Mouse (Mus musculus) inflammation-experienced regulatory T-cells, adult 6 months (primary cell): ENCODE results near the gene Tle6. TPM values are rescaled to one million over a fixed set of nuclear protein-coding genes. Genes with fewer than 3 reads are reported as not detected.
"Not testable (repeated sequence)": the region's sequence is repeated elsewhere in the genome, so short reads cannot be mapped to it uniquely, and the experiment has no call there.

ENCODE experiments used
- ATAC-seq: one replicate; pipeline ENCODE4 v1.8.0; 2017
- polyA plus RNA-seq, 3 experiments: library from polyadenylated mRNA; unstranded; fragments of 100-300 nt; shearing (Covaris generic); gene quantifications; one replicate each; pipeline ENCODE4 v1.2.1; 2017

Gene Tle6
- polyA plus RNA-seq = 1 to 10 TPM in 2 of 3 experiments, under 1 TPM in 1; 0.99 to 1.9 (median 1.7) TPM

DNA sequence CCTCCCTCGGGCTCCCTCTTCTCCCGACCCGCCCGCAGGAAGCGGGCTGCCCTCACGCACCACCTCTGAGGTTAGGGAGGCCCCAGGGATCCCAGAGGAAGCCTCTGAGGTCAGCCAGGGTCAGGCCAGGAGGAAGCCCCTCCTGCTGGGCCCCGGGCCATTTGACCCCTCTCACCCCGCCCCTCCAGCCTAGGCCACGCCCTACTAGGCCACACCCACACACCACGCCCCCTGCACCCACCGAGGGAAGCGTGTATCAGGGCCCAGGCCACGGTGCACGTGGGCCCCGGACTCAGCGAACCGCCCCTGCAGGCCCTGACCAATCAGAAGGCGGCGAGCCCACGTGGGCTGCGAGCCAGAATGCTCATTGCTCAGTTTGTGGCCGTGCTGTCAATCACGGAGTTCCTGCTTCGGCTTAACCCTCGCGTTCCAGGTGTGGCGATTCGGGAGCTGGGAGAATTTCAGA, at the start of gene Tle6:
Gene Tle6 (minus strand): TSS at position 336 of the 466 bp plus-strand sequence.
- peak; percentile 39 for ATAC-seq

DNA sequence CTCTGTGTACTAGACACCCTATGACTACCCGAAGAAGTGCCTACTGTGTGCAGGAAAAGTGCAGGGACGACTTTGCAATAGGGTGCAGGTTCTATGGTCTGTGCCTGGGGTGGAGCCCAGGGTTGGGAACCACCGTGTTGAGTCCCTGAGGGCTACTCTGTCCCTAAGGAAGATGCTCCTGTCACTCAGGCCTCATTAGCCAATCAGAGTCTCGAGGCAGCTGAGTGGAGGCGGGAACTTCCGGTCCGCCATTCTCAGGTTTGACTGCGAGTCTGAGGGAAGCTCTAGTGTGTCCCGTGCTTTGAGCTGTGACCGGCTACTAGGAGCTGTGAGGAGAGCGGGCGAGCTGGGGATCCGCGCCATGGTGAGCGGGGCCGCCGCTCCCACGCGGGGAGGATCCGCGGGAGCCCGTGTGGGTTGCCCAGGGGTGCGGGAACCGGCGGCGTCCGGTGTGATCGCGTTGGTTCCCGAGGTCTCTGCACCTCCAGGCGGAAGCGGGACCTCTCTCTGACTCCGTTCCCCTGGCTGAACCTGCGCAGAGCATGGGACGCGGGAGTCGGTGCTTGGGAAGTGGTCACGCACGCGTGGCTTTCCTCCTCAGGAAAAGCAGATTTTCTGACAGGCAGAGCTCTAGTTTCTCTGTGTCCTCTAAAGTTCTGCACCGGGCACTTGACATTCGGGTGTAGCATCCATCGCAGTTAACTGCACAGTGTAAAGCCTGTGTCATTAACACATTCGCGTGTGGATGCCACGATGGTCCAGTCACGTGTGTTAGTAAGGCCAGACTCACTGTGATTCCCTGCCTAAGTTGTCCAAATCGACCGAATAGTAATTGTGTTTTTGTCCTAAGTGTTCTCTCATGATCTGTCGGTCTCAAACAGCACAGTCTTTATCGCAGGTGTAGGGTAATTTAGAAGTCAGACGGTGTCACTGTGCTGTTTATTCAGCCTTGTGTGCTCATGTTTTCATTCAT, 48.2 kb upstream of the Tle6 start, which contains the start of gene Gm10778:
Gene Gm10778 (plus strand): TSS at position 257 of the 973 bp plus-strand sequence.
- peak; percentile 97 for ATAC-seq

DNA sequence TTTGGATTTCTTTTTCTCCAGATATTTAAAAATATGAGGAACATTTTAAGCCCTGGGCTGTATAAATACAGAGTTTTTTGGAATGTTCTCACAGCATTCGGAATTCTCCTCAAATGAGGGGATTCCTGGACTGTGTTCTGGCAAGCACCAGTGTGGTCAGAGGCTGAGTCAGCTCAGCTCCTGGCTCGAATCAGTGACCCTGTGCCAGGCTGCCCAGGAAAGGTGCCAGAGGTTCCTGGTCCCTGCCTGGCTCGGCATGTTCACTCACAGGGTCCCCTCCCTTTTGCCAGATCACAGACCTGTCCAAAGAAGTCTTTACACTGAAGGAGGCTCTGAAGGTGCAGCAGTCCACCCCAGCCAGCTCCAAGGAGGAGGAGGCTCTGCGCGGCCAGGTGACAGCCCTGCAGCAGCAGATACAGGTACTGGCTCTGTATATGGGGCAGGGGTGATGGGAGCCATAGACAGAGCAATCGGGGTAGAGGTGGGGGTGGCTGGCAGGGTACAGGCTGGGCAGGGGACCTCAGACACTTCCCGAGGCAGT, 45.2 kb upstream of the Tle6 start:
- no peak for ATAC-seq

DNA sequence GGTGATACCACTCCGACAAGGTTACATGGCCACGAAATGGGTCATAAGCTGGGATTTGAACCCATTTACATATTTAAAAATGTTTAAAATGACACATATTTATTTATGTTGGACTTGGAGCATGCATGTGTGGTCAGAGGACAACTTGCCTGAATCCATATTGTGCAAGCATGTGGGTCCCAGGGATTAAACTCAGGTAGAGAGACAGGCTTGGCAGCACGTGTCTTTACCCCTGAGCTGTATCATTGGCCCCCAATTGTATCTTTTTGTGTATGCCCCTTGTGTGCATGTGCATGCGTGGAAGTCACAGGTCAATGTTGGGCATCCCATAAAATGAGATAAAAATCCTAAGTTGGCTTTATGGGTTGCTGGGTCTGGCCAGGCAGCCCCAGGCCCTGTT, 44.5 kb upstream of the Tle6 start:
- ATAC-seq = no peak

DNA sequence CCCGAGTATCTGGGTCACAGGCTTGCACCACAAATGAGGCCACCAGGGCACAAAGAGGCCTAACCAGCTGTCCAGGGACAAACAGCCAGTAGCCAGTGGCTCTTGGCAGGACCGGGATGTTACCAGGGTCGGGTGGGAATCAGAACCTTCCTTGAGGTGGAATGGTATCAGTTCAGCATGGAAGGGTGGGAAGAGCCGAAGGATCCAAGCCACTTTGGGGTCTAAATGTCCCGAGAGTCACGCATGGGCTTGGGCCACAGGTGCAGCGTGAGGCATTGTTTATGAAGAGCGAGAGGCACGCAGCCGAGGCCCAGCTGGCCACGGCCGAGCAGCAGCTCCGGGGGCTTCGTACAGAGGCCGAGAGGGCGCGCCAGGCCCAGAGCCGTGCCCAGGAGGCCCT, 43.8 kb upstream of the Tle6 start:
- ATAC-seq = no peak

DNA sequence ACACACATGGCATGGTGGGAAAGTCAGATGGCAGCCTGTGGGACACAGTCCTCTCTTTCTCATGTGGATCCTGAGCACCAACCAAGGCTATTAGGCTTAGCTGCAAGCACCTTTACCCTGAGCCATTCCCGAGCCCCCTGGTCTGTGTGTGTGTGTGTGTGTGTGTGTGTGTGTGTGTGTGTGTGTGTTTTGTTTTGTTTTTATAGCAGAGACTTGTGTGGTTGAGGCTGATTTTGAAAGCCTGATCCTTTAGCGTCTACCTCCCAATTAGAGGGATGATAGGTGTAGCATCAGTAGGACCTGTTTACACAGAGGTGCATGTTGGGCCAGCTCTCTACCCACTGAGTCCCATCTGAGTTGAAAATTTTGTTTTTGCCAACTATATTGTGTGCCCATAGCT, 43.3 kb upstream of the Tle6 start:
- no peak for ATAC-seq

DNA sequence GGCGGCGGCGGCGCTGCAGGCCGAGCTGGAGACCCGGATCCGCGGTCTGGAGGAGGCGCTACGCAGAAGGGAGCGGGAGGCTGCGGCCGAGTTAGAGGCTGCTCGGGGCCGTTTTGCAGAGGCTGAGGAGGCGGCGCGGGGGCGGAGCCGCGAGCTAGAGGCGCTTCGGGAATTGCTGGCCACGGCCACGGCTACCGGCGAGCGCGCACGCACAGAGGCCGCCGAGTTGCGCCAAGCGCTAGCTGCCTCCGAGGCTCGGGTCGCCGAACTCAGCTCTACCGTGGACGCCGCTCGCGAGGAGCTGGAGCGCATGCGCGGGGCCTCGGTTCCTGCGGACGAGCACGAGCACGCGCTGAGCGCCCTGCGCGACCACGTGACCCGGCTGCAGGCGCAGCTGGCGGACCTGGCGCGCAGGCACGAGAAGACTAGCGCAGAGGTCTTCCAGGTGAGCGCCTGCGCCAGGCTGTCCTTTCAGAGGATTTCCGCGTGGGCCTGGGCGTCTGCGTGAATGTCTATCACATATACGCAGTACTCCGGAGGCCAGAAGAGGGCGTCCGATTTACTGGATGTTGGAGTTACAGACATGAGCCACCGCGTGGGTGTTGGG, 42.7 kb upstream of the Tle6 start:
- peak; percentile 90 for ATAC-seq

DNA sequence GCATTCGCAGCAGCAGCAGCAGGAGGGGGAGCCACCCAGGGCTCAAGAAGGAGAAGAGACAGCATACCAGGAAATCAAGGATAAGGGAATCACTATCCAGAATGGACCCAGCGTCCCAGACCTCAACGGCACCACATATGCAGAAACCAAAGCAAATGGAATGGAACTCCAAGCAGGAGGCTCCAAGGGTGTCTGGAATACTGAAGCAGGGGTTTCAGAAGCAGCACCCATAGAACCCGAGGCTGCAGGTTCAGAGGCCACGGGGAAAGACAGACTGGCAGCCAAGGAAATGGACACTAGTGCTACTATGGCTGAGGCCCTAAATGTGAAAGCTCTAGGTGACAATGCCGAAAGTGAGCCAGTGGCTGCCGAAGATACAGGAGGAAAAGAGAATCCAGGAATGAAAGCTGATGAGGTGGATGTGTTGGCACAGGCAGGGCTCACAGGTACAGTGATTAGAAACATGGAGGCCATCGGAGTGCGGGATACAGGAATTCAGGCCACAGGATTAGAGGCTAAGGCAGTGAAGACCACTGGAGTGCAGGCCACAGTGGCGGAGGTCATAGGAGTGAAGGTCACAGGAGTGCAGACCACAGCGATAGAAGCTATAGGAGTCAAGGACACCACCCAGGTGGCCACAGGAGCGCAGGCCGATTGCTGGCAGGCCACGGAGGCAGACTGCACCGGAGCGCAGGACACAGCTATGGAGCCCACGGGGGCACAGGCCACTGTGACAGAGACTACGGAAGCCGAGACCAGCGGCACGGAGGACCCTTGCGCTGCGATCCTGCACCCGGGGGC, 42.0 kb upstream of the Tle6 start:
- ATAC-seq = peak; percentile 3

DNA sequence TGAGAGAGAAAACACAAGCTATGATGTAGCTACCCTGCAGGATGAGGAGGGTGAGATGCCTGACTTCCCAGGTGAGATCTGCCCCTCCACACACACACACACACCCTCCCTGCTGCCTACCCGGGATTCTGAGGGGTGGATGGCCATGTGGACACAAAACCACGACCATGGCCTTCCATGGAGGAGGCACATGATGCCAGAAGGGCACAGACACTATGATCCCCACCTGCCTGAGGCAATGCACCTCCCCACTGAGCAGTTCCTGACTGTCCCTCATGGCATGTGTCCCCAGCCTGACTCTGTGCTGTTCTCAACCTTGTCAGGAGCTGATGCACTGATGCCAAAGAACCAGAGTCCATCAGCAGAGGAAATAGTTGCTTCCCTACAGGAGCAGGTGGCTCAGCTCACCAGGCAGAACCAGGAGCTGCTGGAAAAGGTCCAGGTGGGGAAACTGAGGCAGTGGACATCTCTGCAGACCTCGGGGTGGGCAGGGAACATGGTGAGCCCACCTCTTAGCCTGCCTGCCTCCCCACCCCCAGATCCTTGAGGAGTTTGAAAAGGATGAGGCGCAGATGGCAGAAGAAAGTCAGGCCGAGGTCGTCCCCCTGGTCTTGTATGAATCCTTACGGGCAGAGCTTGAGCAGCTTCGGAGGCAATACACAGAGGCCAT, 41.2 kb upstream of the Tle6 start:
- ATAC-seq = no peak

DNA sequence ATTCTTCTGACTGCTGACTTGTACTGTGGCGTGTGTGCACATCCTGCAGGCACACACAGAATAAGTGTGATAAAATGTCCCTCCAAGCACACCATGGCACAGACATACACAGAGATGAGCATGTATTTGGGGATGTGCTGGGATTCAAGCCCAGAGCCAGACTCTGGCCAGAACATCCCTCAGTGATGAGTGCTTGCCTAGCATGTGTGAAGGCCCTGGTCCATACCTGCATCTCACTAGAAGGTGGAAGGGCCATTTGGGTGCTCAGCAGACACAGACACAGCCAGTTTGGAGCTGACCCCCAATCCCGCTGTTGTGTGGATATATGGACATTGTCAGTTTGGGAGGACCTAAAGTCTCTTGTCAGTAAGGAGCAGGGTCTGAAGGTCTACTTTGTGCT, 40.7 kb upstream of the Tle6 start:
- ATAC-seq = no peak

DNA sequence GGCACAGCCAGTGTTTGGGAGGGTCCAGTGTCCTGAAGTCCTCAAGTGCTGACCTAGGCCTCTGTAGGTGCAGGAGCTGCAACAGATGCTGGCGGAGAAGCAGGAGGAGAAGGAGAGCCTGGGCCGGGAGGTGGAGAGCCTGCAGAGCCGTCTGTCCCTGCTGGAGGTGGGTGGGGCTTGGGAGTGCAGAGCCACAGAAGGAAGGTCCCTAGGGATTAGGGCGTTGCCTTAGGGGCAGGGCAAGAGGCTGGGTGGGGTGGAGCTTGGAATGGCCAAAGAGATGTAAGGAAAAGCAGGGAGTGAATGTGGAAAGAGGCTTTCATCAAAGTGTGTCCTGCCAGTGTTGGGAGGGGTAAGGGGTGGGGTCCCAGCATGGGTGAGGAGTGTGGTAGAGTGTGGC, 40.0 kb upstream of the Tle6 start:
- not testable (repeated sequence) for ATAC-seq

DNA sequence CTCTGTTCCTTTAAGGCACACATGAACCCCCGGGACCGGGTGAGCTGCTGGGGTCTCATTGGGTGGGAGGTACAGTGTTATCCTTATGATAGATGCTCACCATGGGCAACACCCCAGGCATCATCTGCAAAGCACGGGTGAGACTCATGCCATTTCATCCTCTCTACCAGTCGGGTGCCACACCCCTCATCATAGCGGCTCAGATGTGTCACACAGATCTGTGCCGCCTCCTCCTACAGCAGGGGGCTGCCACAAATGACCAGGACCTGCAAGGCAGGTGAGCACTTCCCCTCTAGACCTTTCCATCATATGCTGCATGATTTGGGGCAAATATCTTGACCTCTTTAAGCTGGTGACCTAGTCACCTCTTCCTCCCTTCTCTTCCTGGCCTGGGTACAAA, 37.2 kb upstream of the Tle6 start:
- ATAC-seq = no peak

DNA sequence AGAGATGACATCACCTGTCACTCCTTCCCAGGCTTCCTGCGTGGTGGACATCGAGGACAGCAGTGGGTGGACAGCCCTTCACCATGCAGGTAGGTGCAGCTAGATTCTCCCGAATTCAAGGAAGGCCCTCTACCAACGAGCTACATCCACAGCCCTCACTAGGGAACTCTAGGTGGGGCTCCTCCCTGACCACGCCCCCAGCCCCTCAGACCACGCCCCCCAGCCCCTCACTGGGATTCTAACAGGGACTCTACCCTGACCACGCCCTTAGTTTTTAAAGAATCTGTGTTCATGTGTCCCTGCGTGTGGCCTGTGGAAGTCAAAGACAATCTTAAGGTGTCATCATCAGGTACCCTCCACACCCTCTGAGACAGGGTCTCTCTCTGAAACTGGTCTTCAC, 35.5 kb upstream of the Tle6 start:
- no peak for ATAC-seq

DNA sequence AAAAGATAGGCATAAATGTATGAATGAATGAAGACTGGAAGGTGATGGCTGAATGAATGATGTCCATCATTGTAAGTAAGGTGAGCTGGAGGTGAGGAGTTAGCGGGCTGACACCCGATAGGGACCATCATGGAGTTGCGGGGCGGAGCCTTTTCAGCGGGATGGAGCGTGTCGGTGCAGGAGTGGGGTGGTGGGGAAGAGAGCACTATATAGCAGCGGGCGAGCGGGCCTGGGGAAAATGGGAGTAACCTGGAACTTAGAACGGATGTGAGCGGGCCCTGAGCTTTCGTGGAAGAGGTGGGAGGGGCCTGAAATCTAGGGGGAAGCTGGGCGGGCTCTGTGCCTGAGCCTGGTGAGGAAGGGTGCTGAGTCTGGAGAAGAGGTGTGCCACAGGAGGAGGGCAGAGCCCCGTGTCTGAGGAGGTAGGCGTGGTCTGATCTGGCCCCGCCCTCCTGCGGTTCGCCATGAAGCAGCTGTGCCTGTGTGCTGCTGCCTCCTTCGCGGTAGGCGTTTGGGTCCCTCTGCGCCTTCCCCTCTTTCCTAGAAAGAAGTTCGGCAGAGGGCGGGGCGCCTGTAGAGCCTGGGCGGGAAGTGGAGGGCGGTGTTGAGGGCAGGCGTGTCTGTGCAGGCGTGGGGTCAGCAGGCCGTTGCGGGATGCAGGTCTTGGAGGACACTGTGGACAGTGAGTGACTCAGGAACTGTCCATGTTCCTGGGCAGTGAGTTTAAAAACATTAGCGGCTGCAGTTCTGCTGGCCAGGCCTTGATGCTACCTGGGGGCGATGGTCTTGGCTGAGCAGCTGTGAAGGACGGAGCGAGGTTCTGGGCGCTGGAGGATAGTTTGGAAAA, 32.6 kb upstream of the Tle6 start:
- peak; percentile 91 for ATAC-seq

DNA sequence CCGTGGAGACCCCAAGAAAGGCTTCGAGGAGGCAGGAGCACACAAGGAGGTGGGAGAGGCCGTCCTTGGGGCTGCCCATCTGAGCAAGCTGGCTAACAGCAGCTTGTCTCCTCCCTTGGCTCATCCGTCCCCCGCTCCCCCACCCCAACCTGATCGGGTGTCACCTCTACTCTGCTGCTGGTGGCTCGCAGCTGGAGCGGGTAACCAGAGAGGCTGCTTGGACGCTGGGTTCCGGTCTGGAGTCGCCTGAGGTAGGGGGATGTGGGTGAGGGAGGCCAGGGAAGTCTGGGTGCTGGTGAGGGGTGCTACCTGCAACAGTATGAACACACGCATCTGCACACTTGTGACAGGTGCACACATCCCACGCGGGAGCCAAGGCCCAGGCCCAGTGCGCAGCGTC, 27.5 kb upstream of the Tle6 start, which contains the start of gene Ankrd24:
Gene Ankrd24 (plus strand): TSS at position 151 of the 400 bp plus-strand sequence.
- ATAC-seq = no peak

DNA sequence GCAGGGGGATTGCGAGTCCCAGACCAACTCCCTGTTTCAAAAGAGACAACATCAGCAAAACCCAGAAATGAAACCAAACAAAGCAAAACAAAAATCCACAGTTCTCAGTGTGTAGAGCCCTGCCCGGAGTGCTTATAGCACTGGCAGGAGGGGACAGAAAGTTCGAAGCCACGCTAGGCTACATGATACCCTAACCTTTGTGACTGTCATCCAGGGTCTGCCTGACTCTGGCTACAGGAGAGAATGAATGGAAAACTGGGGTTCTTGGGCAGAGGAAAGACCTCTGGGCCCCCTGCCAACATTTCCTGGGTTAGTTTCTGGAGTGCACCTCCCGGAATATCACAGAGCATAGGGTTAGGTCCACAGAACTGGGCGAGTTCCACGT, 27.0 kb upstream of the Tle6 start:
- ATAC-seq = peak; percentile 44

DNA sequence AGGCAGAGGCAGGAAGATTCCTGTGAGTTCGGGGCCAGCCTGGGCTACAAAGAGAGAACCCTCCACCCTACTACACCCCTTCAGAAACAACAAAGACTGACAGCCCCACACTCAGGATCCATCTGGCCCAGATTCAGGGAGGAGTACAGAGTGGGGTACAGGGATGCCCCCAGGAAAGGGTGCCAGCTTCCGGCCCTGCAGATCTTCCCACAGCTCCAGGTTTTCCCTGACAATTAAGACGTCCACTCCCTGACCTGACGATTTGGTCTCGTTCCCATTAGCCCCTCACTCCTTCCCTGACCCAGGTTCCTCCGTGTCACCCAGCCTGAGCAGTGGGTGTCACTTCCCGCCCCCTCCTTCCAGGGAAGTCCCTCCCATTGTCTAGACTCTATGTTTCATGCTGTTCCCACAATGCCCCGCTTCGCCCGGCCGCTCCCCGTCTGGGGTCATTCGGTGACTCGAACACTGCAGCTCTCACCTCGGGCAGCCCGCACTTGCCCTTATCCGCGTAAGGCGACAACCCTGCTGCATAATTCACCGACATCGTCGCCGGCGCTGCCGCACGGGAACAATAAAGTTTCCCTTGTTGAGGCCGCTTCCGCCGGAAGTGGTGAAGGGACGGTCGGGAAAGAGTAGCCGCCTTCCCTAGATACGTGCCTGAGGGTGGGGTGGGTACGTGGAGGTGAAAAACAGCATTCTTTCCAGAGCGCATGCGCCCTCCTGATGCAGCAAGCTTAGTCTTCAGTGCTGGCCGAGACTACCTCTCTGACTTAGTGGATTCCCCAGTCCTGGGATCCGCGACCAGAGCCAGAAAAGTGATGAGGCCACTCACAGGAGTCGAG, 26.3 kb upstream of the Tle6 start, which contains the start of gene Sirt6:
Gene Sirt6 (minus strand): TSS at position 804 of the 842 bp plus-strand sequence.
- peak; percentile 96 for ATAC-seq

DNA sequence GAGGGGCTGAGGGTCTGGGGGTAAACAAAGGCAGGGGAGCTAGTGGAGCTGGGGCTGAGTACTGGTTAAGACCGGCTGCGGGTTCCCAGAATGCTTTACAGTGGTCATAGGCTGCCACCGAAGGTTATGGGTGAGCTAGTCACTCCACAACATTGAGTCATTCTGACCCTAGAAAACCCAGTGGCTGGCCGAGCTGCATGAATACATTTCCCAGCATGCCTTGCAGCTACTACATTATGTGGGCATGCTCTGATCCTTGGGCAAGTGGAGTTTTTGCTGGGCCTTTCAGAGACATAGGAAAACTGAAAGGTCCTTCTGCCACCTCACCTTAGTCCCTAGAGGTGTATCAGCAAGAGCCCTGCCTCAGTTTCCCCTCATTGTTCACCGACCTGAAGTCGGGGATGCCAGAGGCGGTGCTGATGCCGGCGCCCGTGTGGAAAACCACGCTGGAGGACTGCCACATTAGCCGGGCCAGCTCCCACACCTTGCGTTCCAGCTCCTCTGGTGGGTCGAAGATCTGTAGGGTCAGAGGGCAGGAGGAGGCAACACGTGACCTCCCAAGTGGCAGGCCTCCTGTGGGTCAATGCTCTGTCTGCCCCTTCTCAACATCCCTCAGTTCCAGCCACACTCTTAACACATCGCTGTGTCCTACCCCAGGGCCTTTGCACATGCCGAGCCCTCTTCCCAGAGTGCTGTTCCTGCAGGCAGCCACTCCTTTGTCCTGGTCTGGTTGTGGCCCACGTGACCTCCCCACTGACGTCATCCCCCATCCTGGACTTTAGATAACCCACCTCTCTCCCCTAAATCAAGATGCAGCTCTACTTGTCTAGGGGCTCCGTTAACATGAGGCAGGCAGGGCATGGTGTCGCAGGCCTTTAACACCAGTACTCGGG, 25.5 kb upstream of the Tle6 start:
- ATAC-seq = no peak

DNA sequence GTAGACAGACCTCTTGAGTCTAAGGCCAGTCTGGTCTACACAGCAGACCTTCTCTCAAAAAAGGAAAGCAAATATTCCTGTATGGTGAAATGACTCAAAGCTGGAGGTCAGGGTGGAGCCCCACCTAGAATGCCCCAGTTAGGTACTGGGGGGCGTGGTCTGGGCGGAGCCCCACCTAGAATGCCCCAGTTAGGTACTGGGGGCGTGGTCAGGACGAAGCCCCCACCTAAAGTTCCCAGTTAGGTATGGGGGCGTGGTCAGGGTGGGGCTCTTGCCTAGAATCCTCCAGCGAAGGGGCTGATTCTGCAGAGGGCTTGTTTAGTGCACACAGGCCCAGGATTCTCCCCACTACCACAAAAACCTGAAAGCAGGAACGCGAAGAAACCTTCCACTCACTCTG, 22.6 kb upstream of the Tle6 start:
- no peak for ATAC-seq
